Mouse (Mus musculus) kidney, adult 9 months (tissue): Measurements from ENCODE around the gene 2210016F16Rik.
"Not testable (repeated sequence)": the region's sequence is repeated elsewhere in the genome, so short reads cannot be mapped to it uniquely, and the experiment has no call there.

ENCODE experiments used
- DNase-seq: peaks from one replicate; pipeline ENCODE4 v3.0.0; 2022

2210016F16Rik gene

GRCm38 (mm10) chr13:58384779-58385546 lies at the start of gene 2210016F16Rik:
Gene 2210016F16Rik (minus strand): TSS chr13:58385225.
- peak; percentile 65 for DNase-seq

- DNase-seq, result peak; percentile 51
These were observed 38.1 kb upstream of the 2210016F16Rik start for GRCm38 (mm10) chr13:58423061-58423660.

GRCm38 (mm10) chr13:58422242-58422641 lies 37.2 kb upstream of the 2210016F16Rik start:
- no peak for DNase-seq

- no peak for DNase-seq
These were observed 36.0 kb upstream of the 2210016F16Rik start for GRCm38 (mm10) chr13:58421026-58421425.

GRCm38 (mm10) chr13:58419266-58419665 lies 34.2 kb upstream of the 2210016F16Rik start:
- no peak for DNase-seq

GRCm38 (mm10) chr13:58418656-58419055 lies 33.6 kb upstream of the 2210016F16Rik start:
- DNase-seq, result no peak

- DNase-seq, result no peak
These were observed 30.8 kb upstream of the 2210016F16Rik start for GRCm38 (mm10) chr13:58415838-58416237.

GRCm38 (mm10) chr13:58415374-58415773 lies 30.3 kb upstream of the 2210016F16Rik start:
- DNase-seq, result peak; percentile 61

- DNase-seq, result no peak
These were observed 26.0 kb upstream of the 2210016F16Rik start for GRCm38 (mm10) chr13:58411073-58411472.

- not testable (repeated sequence) for DNase-seq
These were observed 18.2 kb upstream of the 2210016F16Rik start, which contains the start of gene Hnrnpk for GRCm38 (mm10) chr13:58403243-58403642. Gene Hnrnpk (minus strand): TSS chr13:58403343.

- DNase-seq, result no peak
These were observed 17.7 kb upstream of the 2210016F16Rik start for GRCm38 (mm10) chr13:58402744-58403110.

GRCm38 (mm10) chr13:58402003-58402743 lies 17.1 kb upstream of the 2210016F16Rik start, which contains the start of gene Rmi1:
Gene Rmi1 (plus strand): TSS chr13:58402248.
- DNase-seq, result peak; percentile 97

GRCm38 (mm10) chr13:58401135-58402002 lies 16.3 kb upstream of the 2210016F16Rik start:
- DNase-seq, result peak; percentile 70

- DNase-seq, result no peak
These were observed 15.6 kb upstream of the 2210016F16Rik start for GRCm38 (mm10) chr13:58400576-58400975.

- no peak for DNase-seq
These were observed 12.6 kb upstream of the 2210016F16Rik start for GRCm38 (mm10) chr13:58397651-58398050.

GRCm38 (mm10) chr13:58394392-58394791 lies 9.4 kb upstream of the 2210016F16Rik start:
- DNase-seq, result not testable (repeated sequence)

- no peak for DNase-seq
These were observed 4.4 kb upstream of the 2210016F16Rik start for GRCm38 (mm10) chr13:58389324-58389951.

- DNase-seq, result no peak
These were observed 3.4 kb upstream of the 2210016F16Rik start for GRCm38 (mm10) chr13:58388379-58388778.

- DNase-seq, result peak; percentile 79
These were observed 2.9 kb upstream of the 2210016F16Rik start for GRCm38 (mm10) chr13:58387948-58388347.

- DNase-seq, result no peak
These were observed 509 bp upstream of the 2210016F16Rik start for GRCm38 (mm10) chr13:58385547-58385920.

- no peak for DNase-seq
These were observed 654 bp downstream of the 2210016F16Rik start for GRCm38 (mm10) chr13:58384371-58384770.

- no peak for DNase-seq
These were observed 11.9 kb downstream of the 2210016F16Rik start for GRCm38 (mm10) chr13:58373153-58373470.
